Mouse (Mus musculus) megakaryocyte progenitor cell, adult 5-6 weeks (primary cell): Measurements from ENCODE around the gene Olfr96. TPM values are rescaled to one million over a fixed set of nuclear protein-coding genes. Genes with fewer than 3 reads are reported as not detected.

ENCODE experiments used
- ATAC-seq: replicated peaks from 2 replicates; pipeline ENCODE4 v1.8.0; 2016; ENCODE audit warnings: mild to moderate bottlenecking, moderate TSS enrichment, inconsistent platforms; ENCODE audit not compliant: poor library complexity
- total RNA-seq, 2 experiments: library from RNA; stranded (forward) in 1 of 2; stranded (reverse) in 1 of 2; fragments of 157-497, 149-512 nt in 1 of 2; fragments of 200-1000 nt in 1 of 2; gene quantifications; 2 replicates each; pipeline versions ENCODE4 v1.2.3 to v1.2.4; 2015 to 2017

Olfr96 gene
- total RNA-seq, 2 experiments from 2014 or later, result not detected

DNA sequence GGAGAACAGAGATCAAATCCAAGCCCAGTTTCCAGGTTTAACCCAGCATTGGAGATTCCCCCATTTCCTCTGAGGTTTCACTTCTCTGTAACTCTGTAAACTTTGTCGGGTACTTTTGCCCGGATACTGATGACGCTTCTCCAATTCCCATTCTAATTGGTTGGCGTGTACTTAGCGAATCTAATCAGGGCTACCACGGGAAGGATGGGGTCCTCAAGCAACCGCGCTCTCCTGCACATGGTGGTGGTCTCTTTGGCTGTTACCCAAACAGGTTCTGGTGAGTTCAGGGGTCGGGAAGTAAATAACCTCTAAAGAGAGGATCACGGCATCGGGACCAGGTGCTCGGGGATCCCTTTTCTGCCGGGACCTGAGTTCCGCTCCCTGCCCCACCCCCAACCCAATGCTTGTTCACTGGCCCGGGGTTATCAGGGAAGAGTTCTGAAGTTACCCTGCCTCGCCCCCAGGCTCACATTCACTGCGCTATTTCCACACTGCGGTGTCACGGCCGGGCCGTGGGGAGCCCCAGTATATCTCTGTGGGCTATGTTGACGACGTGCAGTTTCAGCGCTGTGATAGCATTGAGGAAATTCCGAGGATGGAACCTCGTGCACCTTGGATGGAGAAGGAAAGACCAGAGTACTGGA, 50.2 kb downstream of the Olfr96 start, which contains the start of gene H2-M3:
Gene H2-M3, plus strand, starts transcription at position 163 of the 644 bp plus-strand sequence.
- ATAC-seq, result peak; percentile 88

DNA sequence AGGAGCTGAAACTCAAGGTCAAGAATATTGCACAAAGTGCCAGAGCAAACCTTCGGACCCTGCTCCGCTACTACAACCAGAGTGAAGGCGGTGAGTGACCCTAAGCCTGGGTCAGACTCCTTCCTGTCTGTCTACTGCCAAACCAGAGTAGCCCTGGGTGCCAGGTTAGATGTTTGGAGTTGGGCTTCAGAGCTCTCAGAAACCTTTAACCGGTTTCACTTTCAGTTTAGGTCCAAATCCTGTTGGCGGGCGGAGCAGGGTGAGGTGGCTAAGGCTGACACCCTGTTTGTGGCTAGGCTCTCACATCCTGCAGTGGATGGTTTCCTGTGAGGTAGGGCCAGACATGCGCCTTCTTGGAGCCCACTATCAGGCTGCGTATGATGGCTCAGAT, 50.8 kb downstream of the Olfr96 start:
- ATAC-seq, result peak; percentile 85

- ATAC-seq, result no peak
Observed at GRCm38 (mm10) chr17:37275626-37276248, 55.8 kb downstream of the Olfr96 start.

Other genes starting within 250 kb of the Olfr96 start
- gene 2410137M14Rik, start 238.9 kb upstream of the Olfr96 start, total RNA-seq (2015), result not detected in 2 replicates
- not detected in 2 replicates for gene 2410137M14Rik, start 238.9 kb upstream of the Olfr96 start, total RNA-seq (2017)
- gene H2-M5, start 230.6 kb upstream of the Olfr96 start, total RNA-seq (2015), result not detected in 2 replicates
- not detected in 2 replicates for gene H2-M5, start 230.6 kb upstream of the Olfr96 start, total RNA-seq (2017)
- gene Zfp57, start 219.0 kb upstream of the Olfr96 start, total RNA-seq (2015), result 0.22 TPM in 1 of 2 replicates, not detected in the other
- 0.25 TPM in 1 of 2 replicates, not detected in the other for gene Zfp57, start 219.0 kb upstream of the Olfr96 start, total RNA-seq (2017)
- not detected in 2 replicates for gene Mog, start 196.7 kb upstream of the Olfr96 start, total RNA-seq (2015)
- gene Mog, start 196.7 kb upstream of the Olfr96 start, total RNA-seq (2017), result not detected in 2 replicates
- gene Gabbr1, start 174.2 kb upstream of the Olfr96 start, total RNA-seq (2015), result 2.6 and 4.3 TPM in 2 replicates
- gene Gabbr1, start 174.2 kb upstream of the Olfr96 start, total RNA-seq (2017), result 0.25 and 0.91 TPM in 2 replicates
- not detected in 2 replicates for gene Olfr90, start 131.6 kb upstream of the Olfr96 start, total RNA-seq (2015)
- gene Olfr90, start 131.6 kb upstream of the Olfr96 start, total RNA-seq (2017), result not detected in 2 replicates
- gene Olfr91, start 121.9 kb upstream of the Olfr96 start, total RNA-seq (2015), result not detected in 2 replicates
- gene Olfr91, start 121.9 kb upstream of the Olfr96 start, total RNA-seq (2017), result not detected in 2 replicates
- gene Olfr92, start 100.1 kb upstream of the Olfr96 start, total RNA-seq (2015), result not detected in 2 replicates
- gene Olfr92, start 100.1 kb upstream of the Olfr96 start, total RNA-seq (2017), result not detected in 2 replicates
- not detected in 2 replicates for gene Olfr93, start 58.7 kb upstream of the Olfr96 start, total RNA-seq (2015)
- gene Olfr93, start 58.7 kb upstream of the Olfr96 start, total RNA-seq (2017), result not detected in 2 replicates
- 0.22 TPM in 1 of 2 replicates, not detected in the other for gene Ubd, start 26.3 kb upstream of the Olfr96 start, total RNA-seq (2015)
- 0.27 TPM in 1 of 2 replicates, not detected in the other for gene Ubd, start 26.3 kb upstream of the Olfr96 start, total RNA-seq (2017)
- not detected in 2 replicates for gene Olfr94, start 19.2 kb upstream of the Olfr96 start, total RNA-seq (2015)
- not detected in 2 replicates for gene Olfr94, start 19.2 kb upstream of the Olfr96 start, total RNA-seq (2017)
- gene Olfr95, start 7.0 kb upstream of the Olfr96 start, total RNA-seq (2015), result not detected in 2 replicates
- gene Olfr95, start 7.0 kb upstream of the Olfr96 start, total RNA-seq (2017), result not detected in 2 replicates
- gene Olfr97, start 17.2 kb downstream of the Olfr96 start, total RNA-seq (2015), result not detected in 2 replicates
- gene Olfr97, start 17.2 kb downstream of the Olfr96 start, total RNA-seq (2017), result not detected in 2 replicates
- not detected in 2 replicates for gene Olfr98, start 43.6 kb downstream of the Olfr96 start, total RNA-seq (2015)
- gene Olfr98, start 43.6 kb downstream of the Olfr96 start, total RNA-seq (2017), result not detected in 2 replicates
- gene H2-M3, start 50.1 kb downstream of the Olfr96 start, total RNA-seq (2015), result 11.0 and 11.6 TPM in 2 replicates
- 23.5 and 27.3 TPM in 2 replicates for gene H2-M3, start 50.1 kb downstream of the Olfr96 start, total RNA-seq (2017)
- gene Olfr99, start 63.3 kb downstream of the Olfr96 start, total RNA-seq (2015), result not detected in 2 replicates
- not detected in 2 replicates for gene Olfr99, start 63.3 kb downstream of the Olfr96 start, total RNA-seq (2017)
- not detected in 2 replicates for gene Olfr101, start 84.2 kb downstream of the Olfr96 start, total RNA-seq (2015)
- gene Olfr101, start 84.2 kb downstream of the Olfr96 start, total RNA-seq (2017), result not detected in 2 replicates
- gene Olfr102, start 96.9 kb downstream of the Olfr96 start, total RNA-seq (2015), result not detected in 2 replicates
- gene Olfr102, start 96.9 kb downstream of the Olfr96 start, total RNA-seq (2017), result not detected in 2 replicates
- not detected in 2 replicates for gene Olfr103, start 119.6 kb downstream of the Olfr96 start, total RNA-seq (2015)
- gene Olfr103, start 119.6 kb downstream of the Olfr96 start, total RNA-seq (2017), result not detected in 2 replicates
- not detected in 2 replicates for gene Olfr104-ps, start 139.4 kb downstream of the Olfr96 start, total RNA-seq (2015)
- not detected in 2 replicates for gene Olfr104-ps, start 139.4 kb downstream of the Olfr96 start, total RNA-seq (2017)
- not detected in 2 replicates for gene Olfr105-ps, start 158.9 kb downstream of the Olfr96 start, total RNA-seq (2015)
- not detected in 2 replicates for gene Olfr105-ps, start 158.9 kb downstream of the Olfr96 start, total RNA-seq (2017)
- gene Olfr106-ps, start 170.2 kb downstream of the Olfr96 start, total RNA-seq (2015), result not detected in 2 replicates
- not detected in 2 replicates for gene Olfr106-ps, start 170.2 kb downstream of the Olfr96 start, total RNA-seq (2017)
- gene Olfr107, start 179.1 kb downstream of the Olfr96 start, total RNA-seq (2015), result not detected in 2 replicates
- gene Olfr107, start 179.1 kb downstream of the Olfr96 start, total RNA-seq (2017), result not detected in 2 replicates
- not detected in 2 replicates for gene Olfr108, start 225.3 kb downstream of the Olfr96 start, total RNA-seq (2015)
- gene Olfr108, start 225.3 kb downstream of the Olfr96 start, total RNA-seq (2017), result not detected in 2 replicates
- not detected in 2 replicates for gene Olfr109, start 238.8 kb downstream of the Olfr96 start, total RNA-seq (2015)
- not detected in 2 replicates for gene Olfr109, start 238.8 kb downstream of the Olfr96 start, total RNA-seq (2017)